Mouse (Mus musculus) right cerebral cortex, postnatal 10 days (tissue): ENCODE results near the gene Gm3448.
"Not testable (repeated sequence)": the region's sequence is repeated elsewhere in the genome, so short reads cannot be mapped to it uniquely, and the experiment has no call there.

ENCODE experiments used
- DNase-seq, 2 experiments: peaks; one replicate each; pipeline ENCODE4 v3.0.0; 2021; ENCODE audit warnings: low spot score in 2 of 2

Gm3448 gene

GRCm38 (mm10) chr17:15031414-15031813, 9.9 kb downstream of the Gm3448 start:
- not testable (repeated sequence) for DNase-seq

GRCm38 (mm10) chr17:15025513-15025912, 15.8 kb downstream of the Gm3448 start:
- not testable (repeated sequence) for DNase-seq

- DNase-seq, result not testable (repeated sequence)
These were observed 16.7 kb downstream of the Gm3448 start for GRCm38 (mm10) chr17:15024502-15025193.

GRCm38 (mm10) chr17:15023878-15024492, 17.4 kb downstream of the Gm3448 start:
- DNase-seq, result not testable (repeated sequence)

- peak; percentile 39 to 56 for DNase-seq
These were observed 19.7 kb downstream of the Gm3448 start for GRCm38 (mm10) chr17:15021503-15022220.

- not testable (repeated sequence) for DNase-seq
These were observed 31.5 kb downstream of the Gm3448 start, which contains the start of gene Gm3435 for GRCm38 (mm10) chr17:15009706-15010413. Gene Gm3435, plus strand, starts transcription at chr17:15010176.

GRCm38 (mm10) chr17:15009088-15009487, 32.2 kb downstream of the Gm3448 start:
- DNase-seq, result not testable (repeated sequence)

GRCm38 (mm10) chr17:15000047-15000446, 41.3 kb downstream of the Gm3448 start:
- DNase-seq, result not testable (repeated sequence)

- DNase-seq, result not testable (repeated sequence)
These were observed 47.2 kb downstream of the Gm3448 start for GRCm38 (mm10) chr17:14994140-14994539.

- DNase-seq, result not testable (repeated sequence)
These were observed 48.1 kb downstream of the Gm3448 start for GRCm38 (mm10) chr17:14993139-14993832.

GRCm38 (mm10) chr17:14992522-14993138, 48.7 kb downstream of the Gm3448 start:
- not testable (repeated sequence) for DNase-seq

- DNase-seq, result peak; percentile 9 to 21
These were observed 51.1 kb downstream of the Gm3448 start for GRCm38 (mm10) chr17:14990116-14990702.

GRCm38 (mm10) chr17:14978362-14979038, 62.8 kb downstream of the Gm3448 start, which contains the start of the genes 9030025P20Rik and Gm3417:
Gene 9030025P20Rik, plus strand, starts transcription at chr17:14978468.
Gene Gm3417, minus strand, starts transcription at chr17:14978790.
- DNase-seq, result not testable (repeated sequence)

GRCm38 (mm10) chr17:14977718-14978361, 63.5 kb downstream of the Gm3448 start:
- DNase-seq, result not testable (repeated sequence)

- not testable (repeated sequence) for DNase-seq
These were observed 72.9 kb downstream of the Gm3448 start for GRCm38 (mm10) chr17:14968373-14968913.

GRCm38 (mm10) chr17:14961557-14962154, 79.7 kb downstream of the Gm3448 start:
- not testable (repeated sequence) for DNase-seq

- peak in 1 of 2 experiments; percentile 47 for DNase-seq
These were observed 80.3 kb downstream of the Gm3448 start, which contains the start of gene Phf10 for GRCm38 (mm10) chr17:14960951-14961556. Gene Phf10, minus strand, starts transcription at chr17:14961273.

GRCm38 (mm10) chr17:14960520-14960919, 80.8 kb downstream of the Gm3448 start:
- DNase-seq, result peak in 1 of 2 experiments; percentile 28
